Mouse (Mus musculus): ENCODE data around the gene Ppp4r2.

DNA sequence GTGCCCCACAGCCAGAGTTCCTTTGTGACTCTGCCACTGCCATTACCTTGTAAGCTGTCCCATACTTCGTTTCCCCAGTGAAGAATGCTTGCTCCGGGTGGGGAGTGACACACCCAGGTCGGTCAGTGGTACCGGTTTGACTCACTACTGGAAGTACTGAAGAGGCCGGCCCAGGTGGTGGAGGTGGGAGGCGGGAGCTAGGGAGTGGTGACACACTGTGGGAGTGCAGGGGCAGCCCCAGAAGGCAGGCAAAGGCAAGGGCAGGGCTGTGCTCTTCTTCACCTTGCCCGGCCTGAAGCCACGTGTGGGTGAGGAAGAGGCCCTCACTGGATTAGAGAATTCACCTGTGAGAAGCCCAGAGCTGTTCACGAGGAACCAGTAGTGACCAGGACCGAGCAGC lies 46.2 kb downstream of the Ppp4r2 start:
- no peak for TF ChIP-seq CTCF (IDR thresholded peaks at IDR 0.05; ENCODE audit: low read depth)
- no peak for TF ChIP-seq EP300 (IDR thresholded peaks at IDR 0.05; ENCODE audit: low read depth)

Data from liver, postnatal 0 days (tissue).